Mouse (Mus musculus): ENCODE results near the gene Erc2. TPM values are rescaled to one million over a fixed set of nuclear protein-coding genes. Genes with fewer than 3 reads are reported as not detected.

The Erc2 gene
- total RNA-seq, 4 experiments from 2014 or later = 196 to 222 (median 210) TPM

GRCm38 (mm10) chr14:28057885-28058860 is 435.9 kb downstream of the Erc2 start:
- DNase-seq (ENCODE audit: low spot score in 2 of 2) = peak; percentile 33 to 48

- DNase-seq (ENCODE audit: low spot score in 2 of 2) = no peak
Observed at GRCm38 (mm10) chr14:28060891-28061290, 438.7 kb downstream of the Erc2 start.

- DNase-seq (ENCODE audit: low spot score in 2 of 2) = no peak
Observed at GRCm38 (mm10) chr14:28061649-28062375, 439.6 kb downstream of the Erc2 start.

GRCm38 (mm10) chr14:28068021-28068420 is 445.8 kb downstream of the Erc2 start:
- DNase-seq (ENCODE audit: low spot score in 2 of 2) = no peak

GRCm38 (mm10) chr14:28069826-28070225 is 447.6 kb downstream of the Erc2 start:
- no peak for DNase-seq (ENCODE audit: low spot score in 2 of 2)

GRCm38 (mm10) chr14:28072561-28072960 is 450.3 kb downstream of the Erc2 start:
- DNase-seq (ENCODE audit: low spot score in 2 of 2) = no peak

GRCm38 (mm10) chr14:28089636-28090443 is 467.6 kb downstream of the Erc2 start:
- DNase-seq (ENCODE audit: low spot score in 2 of 2) = no peak

- no peak for DNase-seq (ENCODE audit: low spot score in 2 of 2)
Observed at GRCm38 (mm10) chr14:28091367-28091766, 469.1 kb downstream of the Erc2 start.

- DNase-seq (ENCODE audit: low spot score in 2 of 2) = no peak
Observed at GRCm38 (mm10) chr14:28093214-28093613, 471.0 kb downstream of the Erc2 start.

- no peak for DNase-seq (ENCODE audit: low spot score in 2 of 2)
Observed at GRCm38 (mm10) chr14:28093913-28094312, 471.7 kb downstream of the Erc2 start.

- DNase-seq (ENCODE audit: low spot score in 2 of 2) = no peak
Observed at GRCm38 (mm10) chr14:28099084-28099483, 476.9 kb downstream of the Erc2 start.

GRCm38 (mm10) chr14:28113121-28113520 is 490.9 kb downstream of the Erc2 start:
- no peak for DNase-seq (ENCODE audit: low spot score in 2 of 2)

- DNase-seq (ENCODE audit: low spot score in 2 of 2) = no peak
Observed at GRCm38 (mm10) chr14:28120851-28121250, 498.6 kb downstream of the Erc2 start.

GRCm38 (mm10) chr14:28126842-28127241 is 504.6 kb downstream of the Erc2 start:
- no peak for DNase-seq (ENCODE audit: low spot score in 2 of 2)

- DNase-seq (ENCODE audit: low spot score in 2 of 2) = no peak
Observed at GRCm38 (mm10) chr14:28128999-28129398, 506.8 kb downstream of the Erc2 start.

GRCm38 (mm10) chr14:28143998-28144397 is 521.8 kb downstream of the Erc2 start:
- no peak for DNase-seq (ENCODE audit: low spot score in 2 of 2)

- no peak for DNase-seq (ENCODE audit: low spot score in 2 of 2)
Observed at GRCm38 (mm10) chr14:28147201-28147600, 525.0 kb downstream of the Erc2 start.

GRCm38 (mm10) chr14:28150942-28151341 is 528.7 kb downstream of the Erc2 start:
- DNase-seq (ENCODE audit: low spot score in 2 of 2) = no peak

GRCm38 (mm10) chr14:28155706-28156105 is 533.5 kb downstream of the Erc2 start:
- peak in 1 of 2 experiments; percentile 47 for DNase-seq (ENCODE audit: low spot score in 2 of 2)

GRCm38 (mm10) chr14:28160852-28161251 is 538.6 kb downstream of the Erc2 start:
- DNase-seq (ENCODE audit: low spot score in 2 of 2) = no peak

GRCm38 (mm10) chr14:28164642-28165408 is 542.6 kb downstream of the Erc2 start:
- no peak for DNase-seq (ENCODE audit: low spot score in 2 of 2)

All from layer of hippocampus, adult 8-10 months (tissue).